Mouse (Mus musculus) bone marrow macrophage, adult 2 months (primary cell): ENCODE results near the gene Tln2. TPM values are rescaled to one million over a fixed set of nuclear protein-coding genes. Genes with fewer than 3 reads are reported as not detected.
"Not testable (repeated sequence)": the region's sequence is repeated elsewhere in the genome, so short reads cannot be mapped to it uniquely, and the experiment has no call there.

Experiments
- H3K27ac ChIP-seq: 2 replicates; pipeline ENCODE4 v1.5.1; 2012; ENCODE audit warnings: low read depth, low read length; ENCODE audit not compliant: insufficient read depth
- H3K4me1 ChIP-seq: 2 replicates; pipeline ENCODE4 v1.6.1; 2012; ENCODE audit warnings: low read length; ENCODE audit not compliant: control insufficient read depth, insufficient read depth
- H3K4me3 ChIP-seq: 2 replicates; pipeline ENCODE4 v1.5.1; 2012; ENCODE audit warnings: mild to moderate bottlenecking, low read length, moderate library complexity; ENCODE audit not compliant: insufficient read depth
- CTCF ChIP-seq: IDR thresholded peaks from 2 replicates; pipeline ENCODE4 v1.5.1; 2012; ENCODE audit warnings: low read depth, mild to moderate bottlenecking, low read length, moderate library complexity
- POLR2A ChIP-seq: IDR thresholded peaks from 2 replicates; pipeline ENCODE4 v1.6.1; 2012; ENCODE audit warnings: mild to moderate bottlenecking, low read depth, low read length, borderline replicate concordance
- polyA plus RNA-seq: library from polyadenylated mRNA; stranded (reverse); fragments of >200 nt; gene quantifications from 2 replicates; pipeline ENCODE4 v1.2.4, GENCODE M21; 2012; ENCODE audit not compliant: missing spikeins, insufficient read depth, insufficient read length

Tln2 gene
- polyA plus RNA-seq, 1 experiment = 0.42 TPM

- Histone ChIP-seq H3K4me3 (no peak overlapping the region), H3K27ac (no peak overlapping the region), H3K4me1 (peaks cover 21% of the 10 kb centered on the region)
- TF ChIP-seq POLR2A = no peak
- no peak for TF ChIP-seq CTCF
Observed at GRCm38 (mm10) chr9:67300346-67300745, 259.2 kb downstream of the Tln2 start.

DNA sequence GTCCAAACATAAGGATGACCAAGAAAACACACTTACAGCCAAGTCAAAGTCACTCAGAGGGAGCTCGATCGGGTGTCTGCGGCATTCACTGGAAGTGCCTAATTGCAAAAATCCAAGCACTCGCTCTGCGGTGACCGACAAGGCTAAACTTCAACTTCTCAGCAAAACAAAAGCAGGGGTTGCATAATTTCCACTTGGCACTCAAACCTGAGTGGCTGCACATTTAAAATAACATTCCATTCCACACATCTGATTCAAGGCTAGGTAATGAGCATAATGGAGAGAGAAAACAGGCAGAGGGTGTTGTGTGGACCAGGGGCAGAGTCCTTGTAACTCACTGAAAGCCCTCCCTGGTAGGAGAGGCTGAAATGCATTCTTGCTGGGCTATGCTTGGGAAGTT lies 260.3 kb downstream of the Tln2 start:
- TF ChIP-seq CTCF = no peak
- TF ChIP-seq POLR2A = no peak
- Histone ChIP-seq H3K4me1 (peaks cover 21% of the 10 kb centered on the region), H3K4me3 (no peak overlapping the region), H3K27ac (no peak overlapping the region)

DNA sequence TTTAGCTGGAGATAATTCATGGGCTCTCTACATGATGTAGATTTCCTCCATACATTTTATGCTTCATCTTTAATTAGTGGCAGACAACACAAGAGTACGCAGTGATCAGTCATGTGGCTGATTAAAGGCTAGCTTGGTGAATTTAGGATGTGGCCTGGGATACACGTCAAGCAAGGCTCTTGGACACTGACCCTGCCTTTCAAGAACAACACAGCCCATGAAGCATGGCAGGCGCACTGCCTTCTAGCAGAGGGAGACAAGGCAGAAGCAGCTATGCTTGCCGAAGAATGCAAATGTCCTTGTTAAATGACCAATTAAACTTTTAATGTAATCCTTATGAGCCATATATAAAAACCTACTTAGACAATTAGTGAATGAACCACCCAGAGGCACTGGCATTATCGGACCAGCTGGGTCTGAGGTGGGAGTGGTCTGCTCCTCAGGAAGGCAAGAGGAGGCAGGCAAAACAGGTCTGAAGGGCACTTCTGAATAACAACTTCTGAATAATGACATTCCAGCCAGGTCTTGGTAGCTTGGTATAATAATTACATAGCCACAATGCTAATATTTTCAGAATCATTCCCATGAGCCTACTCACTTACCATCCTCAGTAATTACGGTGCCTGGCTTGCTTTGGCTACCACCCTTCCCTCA lies 262.1 kb downstream of the Tln2 start:
- H3K4me3 ChIP-seq = no peak overlapping the region
- H3K4me1 ChIP-seq = peaks cover 13% of the 10 kb centered on the region
- no peak overlapping the region for H3K27ac ChIP-seq
- TF ChIP-seq CTCF (no peak), POLR2A (no peak)

DNA sequence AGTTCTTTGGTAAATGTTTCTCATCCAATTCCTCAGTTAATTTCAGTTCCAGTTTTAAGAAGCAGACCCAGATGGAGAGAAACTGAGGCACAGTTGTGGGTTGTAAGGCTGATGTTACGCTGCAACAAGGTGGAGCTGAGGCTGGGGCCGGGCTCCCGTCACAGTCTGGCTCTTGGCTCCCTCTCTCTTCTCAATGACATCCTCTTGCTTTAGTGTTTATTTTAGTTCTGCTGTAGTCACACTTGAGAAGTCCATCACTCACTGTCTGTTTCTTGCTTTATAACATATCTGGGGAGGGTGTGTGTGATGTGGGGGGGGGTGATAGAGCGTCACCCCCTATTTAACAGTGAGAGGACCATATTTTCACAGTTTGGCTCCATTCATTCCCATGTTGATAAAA lies 272.0 kb downstream of the Tln2 start:
- TF ChIP-seq POLR2A (no peak), CTCF (no peak)
- H3K4me1 ChIP-seq = peaks cover 7% of the 10 kb centered on the region
- no peak overlapping the region for H3K27ac ChIP-seq
- H3K4me3 ChIP-seq = no peak overlapping the region

GRCm38 (mm10) chr9:67286801-67287200 lies 272.7 kb downstream of the Tln2 start:
- no peak overlapping the region for H3K27ac ChIP-seq
- no peak overlapping the region for H3K4me3 ChIP-seq
- peaks cover 7% of the 10 kb centered on the region for H3K4me1 ChIP-seq
- TF ChIP-seq POLR2A = no peak
- TF ChIP-seq CTCF = no peak

- peaks cover 7% of the 10 kb centered on the region for H3K4me1 ChIP-seq
- no peak overlapping the region for H3K27ac ChIP-seq
- TF ChIP-seq POLR2A = no peak
- TF ChIP-seq CTCF = no peak
- H3K4me3 ChIP-seq = no peak overlapping the region
Observed at GRCm38 (mm10) chr9:67285544-67285943, 274.0 kb downstream of the Tln2 start.

- no peak overlapping the region for H3K27ac ChIP-seq
- TF ChIP-seq CTCF (no peak), POLR2A (no peak)
- no peaks in the 10 kb centered on the region for H3K4me1 ChIP-seq
- H3K4me3 ChIP-seq = no peak overlapping the region
Observed at GRCm38 (mm10) chr9:67281812-67282211, 277.7 kb downstream of the Tln2 start.

DNA sequence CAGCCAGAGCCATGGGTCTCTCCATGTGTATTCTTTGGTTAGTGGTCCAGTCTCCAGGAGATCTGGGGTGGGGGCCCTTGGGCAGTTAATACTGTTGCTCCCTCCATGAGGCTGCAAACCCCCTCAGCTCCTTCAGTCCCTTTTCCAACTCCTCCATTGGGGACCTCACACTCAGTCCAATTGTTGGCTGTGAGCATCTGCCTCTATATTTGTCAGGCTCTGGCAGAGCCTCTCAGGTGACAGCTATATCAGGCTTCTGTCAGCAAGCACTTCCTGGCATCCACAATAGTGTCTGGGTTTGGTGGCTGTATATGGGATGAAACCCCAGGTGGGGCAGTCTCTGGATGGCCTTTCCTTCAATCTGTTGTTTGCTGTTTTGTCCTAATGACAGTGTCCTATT lies 279.2 kb downstream of the Tln2 start:
- H3K4me1 ChIP-seq, H3K4me3 ChIP-seq, H3K27ac ChIP-seq: not testable (repeated sequence)

GRCm38 (mm10) chr9:67276446-67276845 lies 283.1 kb downstream of the Tln2 start:
- TF ChIP-seq CTCF (no peak), POLR2A (no peak)
- no peak overlapping the region for H3K27ac ChIP-seq
- H3K4me1 ChIP-seq = no peaks in the 10 kb centered on the region
- no peak overlapping the region for H3K4me3 ChIP-seq

DNA sequence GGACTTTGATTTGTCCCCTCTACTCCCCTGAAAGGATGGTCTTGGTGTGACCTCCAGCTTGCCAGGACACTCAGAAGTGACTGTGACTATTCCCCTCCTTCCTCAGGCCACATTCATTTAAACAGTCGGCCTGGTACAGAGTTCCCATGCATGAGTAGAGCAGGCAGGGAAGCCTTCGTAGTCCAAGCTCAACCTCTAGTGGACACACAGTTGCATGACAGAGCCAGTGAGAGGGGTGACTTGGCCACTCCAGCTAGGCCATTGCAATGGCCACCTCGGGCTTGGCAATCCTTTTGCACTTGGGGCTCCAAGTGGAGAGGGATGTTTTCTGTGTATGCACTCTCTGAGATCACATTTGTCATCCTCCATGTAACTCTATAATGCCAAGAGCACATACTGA lies 285.2 kb downstream of the Tln2 start:
- no peak overlapping the region for H3K4me3 ChIP-seq

GRCm38 (mm10) chr9:67273362-67273761 lies 286.1 kb downstream of the Tln2 start:
- TF ChIP-seq POLR2A (no peak), CTCF (no peak)
- no peaks in the 10 kb centered on the region for H3K4me1 ChIP-seq
- no peak overlapping the region for H3K4me3 ChIP-seq
- no peak overlapping the region for H3K27ac ChIP-seq

More for the DNA sequence above, 285.2 kb downstream of the Tln2 start:
- TF ChIP-seq CTCF (no peak), POLR2A (no peak)
- Histone ChIP-seq H3K4me1 (no peaks in the 10 kb centered on the region), H3K27ac (no peak overlapping the region)
